Mouse (Mus musculus): ENCODE data around the gene Utrn. TPM values are rescaled to one million over a fixed set of nuclear protein-coding genes. Genes with fewer than 3 reads are reported as not detected.

The Utrn gene
- total and polyA plus RNA-seq, 3 experiments, result 18.8 to 68.1 (median 61.8) TPM

GRCm38 (mm10) chr10:12726041-12726608, 143.0 kb downstream of the Utrn start:
- H3K4me1 ChIP-seq (ENCODE audit: control insufficient read depth, insufficient read depth, low read length), result no peaks in the 10 kb centered on the region; the same call in 1 of the 2 replicates
- H3K27ac ChIP-seq, result no peak overlapping the region
- H3K4me3 ChIP-seq, result no peak overlapping the region
- no peak for DNase-seq
- no peak overlapping the region for H3K9ac ChIP-seq (ENCODE audit: low read depth, low read length)
- TF ChIP-seq EP300 (IDR thresholded peaks at IDR 0.05; ENCODE audit: insufficient read depth, low read depth, low read length) (no peak), POLR2A (IDR thresholded peaks at IDR 0.05; ENCODE audit: insufficient read depth, low read depth, low read length) (no peak), CTCF (IDR thresholded peaks at IDR 0.05) (no peak)
- peaks cover 2% of the 10 kb centered on the region for H3K36me3 ChIP-seq (ENCODE audit: control insufficient read depth, insufficient read depth, low read length)
- intact Hi-C loops (cut with DNase I), result no loop called here
- no peaks in the 10 kb centered on the region for H3K27me3 ChIP-seq (ENCODE audit: control insufficient read depth, insufficient read depth, low read length)
- 88% methylated on average over 13 of the region's 13 CpGs for WGBS
- no peaks in the 10 kb centered on the region for H3K79me2 ChIP-seq (replicated peaks; ENCODE audit: control insufficient read depth, insufficient read depth, low read length)

- intact Hi-C loops (cut with DNase I), result no loop called here
- H3K9ac ChIP-seq (ENCODE audit: low read depth, low read length), result no peak overlapping the region
- H3K27ac ChIP-seq, result no peak overlapping the region
- 57% methylated on average over 14 of the region's 14 CpGs for WGBS
- H3K36me3 ChIP-seq (ENCODE audit: control insufficient read depth, insufficient read depth, low read length), result peaks cover 2% of the 10 kb centered on the region
- H3K4me1 ChIP-seq (ENCODE audit: control insufficient read depth, insufficient read depth, low read length), result no peaks in the 10 kb centered on the region; the same call in 1 of the 2 replicates
- H3K4me3 ChIP-seq, result no peak overlapping the region
- DNase-seq, result no peak
- no peaks in the 10 kb centered on the region for H3K79me2 ChIP-seq (replicated peaks; ENCODE audit: control insufficient read depth, insufficient read depth, low read length)
- TF ChIP-seq CTCF (IDR thresholded peaks at IDR 0.05) (no peak), EP300 (IDR thresholded peaks at IDR 0.05; ENCODE audit: insufficient read depth, low read depth, low read length) (no peak), POLR2A (IDR thresholded peaks at IDR 0.05; ENCODE audit: insufficient read depth, low read depth, low read length) (no peak)
- no peaks in the 10 kb centered on the region for H3K27me3 ChIP-seq (ENCODE audit: control insufficient read depth, insufficient read depth, low read length)
Measured at GRCm38 (mm10) chr10:12724247-12725001, 144.7 kb downstream of the Utrn start.

GRCm38 (mm10) chr10:12723269-12723668, 145.9 kb downstream of the Utrn start:
- Histone ChIP-seq H3K79me2 (replicated peaks; ENCODE audit: control insufficient read depth, insufficient read depth, low read length) (no peaks in the 10 kb centered on the region), H3K9ac (ENCODE audit: low read depth, low read length) (no peak overlapping the region), H3K4me3 (no peak overlapping the region), H3K4me1 (ENCODE audit: control insufficient read depth, insufficient read depth, low read length) (no peaks in the 10 kb centered on the region; the same call in 1 of the 2 replicates), H3K27ac (no peak overlapping the region), H3K27me3 (ENCODE audit: control insufficient read depth, insufficient read depth, low read length) (no peaks in the 10 kb centered on the region), H3K36me3 (ENCODE audit: control insufficient read depth, insufficient read depth, low read length) (peaks cover 2% of the 10 kb centered on the region)
- DNase-seq, result no peak
- intact Hi-C loops (cut with DNase I), result no loop called here
- 61% methylated on average over 3 of the region's 3 CpGs for WGBS
- no peak for TF ChIP-seq POLR2A (IDR thresholded peaks at IDR 0.05; ENCODE audit: insufficient read depth, low read depth, low read length)

- intact Hi-C loops (cut with DNase I), result no loop called here
- no peak overlapping the region for H3K9ac ChIP-seq (ENCODE audit: low read depth, low read length)
- no peak for TF ChIP-seq EP300 (IDR thresholded peaks at IDR 0.05; ENCODE audit: insufficient read depth, low read depth, low read length)
- TF ChIP-seq CTCF (IDR thresholded peaks at IDR 0.05), result no peak
- no peak for TF ChIP-seq POLR2A (IDR thresholded peaks at IDR 0.05; ENCODE audit: insufficient read depth, low read depth, low read length)
- WGBS, result 100% methylated on average over 2 of the region's 2 CpGs
- H3K27me3 ChIP-seq (ENCODE audit: control insufficient read depth, insufficient read depth, low read length), result no peaks in the 10 kb centered on the region
- H3K36me3 ChIP-seq (ENCODE audit: control insufficient read depth, insufficient read depth, low read length), result peaks cover 2% of the 10 kb centered on the region
- H3K27ac ChIP-seq, result no peak overlapping the region
- DNase-seq, result no peak
- no peaks in the 10 kb centered on the region for H3K79me2 ChIP-seq (replicated peaks; ENCODE audit: control insufficient read depth, insufficient read depth, low read length)
- no peak overlapping the region for H3K4me3 ChIP-seq
- no peaks in the 10 kb centered on the region; the same call in 1 of the 2 replicates for H3K4me1 ChIP-seq (ENCODE audit: control insufficient read depth, insufficient read depth, low read length)
Measured at GRCm38 (mm10) chr10:12722111-12722510, 147.1 kb downstream of the Utrn start.

GRCm38 (mm10) chr10:12718386-12718785, 150.8 kb downstream of the Utrn start:
- Histone ChIP-seq H3K27ac (no peak overlapping the region), H3K79me2 (replicated peaks; ENCODE audit: control insufficient read depth, insufficient read depth, low read length) (no peaks in the 10 kb centered on the region), H3K27me3 (ENCODE audit: control insufficient read depth, insufficient read depth, low read length) (no peaks in the 10 kb centered on the region), H3K4me3 (no peak overlapping the region), H3K9ac (ENCODE audit: low read depth, low read length) (no peak overlapping the region), H3K4me1 (ENCODE audit: control insufficient read depth, insufficient read depth, low read length) (no peaks in the 10 kb centered on the region), H3K36me3 (ENCODE audit: control insufficient read depth, insufficient read depth, low read length) (no peaks in the 10 kb centered on the region; the same call in 1 of the 2 replicates)
- intact Hi-C loops (cut with DNase I), result no loop called here
- 85% methylated on average over 8 of the region's 8 CpGs for WGBS
- no peak for DNase-seq
- no peak for TF ChIP-seq EP300 (IDR thresholded peaks at IDR 0.05; ENCODE audit: insufficient read depth, low read depth, low read length)
- no peak for TF ChIP-seq CTCF (IDR thresholded peaks at IDR 0.05)
- TF ChIP-seq POLR2A (IDR thresholded peaks at IDR 0.05; ENCODE audit: insufficient read depth, low read depth, low read length), result no peak

GRCm38 (mm10) chr10:12717381-12717780, 151.8 kb downstream of the Utrn start:
- Histone ChIP-seq H3K36me3 (ENCODE audit: control insufficient read depth, insufficient read depth, low read length) (no peaks in the 10 kb centered on the region; the same call in 1 of the 2 replicates), H3K79me2 (replicated peaks; ENCODE audit: control insufficient read depth, insufficient read depth, low read length) (no peaks in the 10 kb centered on the region), H3K4me1 (ENCODE audit: control insufficient read depth, insufficient read depth, low read length) (no peaks in the 10 kb centered on the region), H3K27me3 (ENCODE audit: control insufficient read depth, insufficient read depth, low read length) (no peaks in the 10 kb centered on the region), H3K4me3 (no peak overlapping the region), H3K9ac (ENCODE audit: low read depth, low read length) (no peak overlapping the region), H3K27ac (no peak overlapping the region)
- intact Hi-C loops (cut with DNase I), result no loop called here
- DNase-seq, result no peak
- TF ChIP-seq EP300 (IDR thresholded peaks at IDR 0.05; ENCODE audit: insufficient read depth, low read depth, low read length) (no peak), CTCF (IDR thresholded peaks at IDR 0.05) (no peak), POLR2A (IDR thresholded peaks at IDR 0.05; ENCODE audit: insufficient read depth, low read depth, low read length) (no peak)
- WGBS, result 92% methylated on average over 3 of the region's 3 CpGs
